Mouse (Mus musculus) olfactory bulb, adult 2 months (tissue): ENCODE results near the gene Hist1h2ag.

Experiments used
- CTCF ChIP-seq: fragments of 200-500 bp; IDR thresholded peaks from 2 replicates; pipeline ENCODE4 v1.5.1; 2012; ENCODE audit warnings: low read depth, mild to moderate bottlenecking, low read length, moderate library complexity; ENCODE audit not compliant: insufficient read depth
- POLR2A ChIP-seq: fragments of 200-500 bp; IDR thresholded peaks from 2 replicates; pipeline ENCODE4 v1.6.1; 2012; ENCODE audit warnings: mild to moderate bottlenecking, low read depth, low read length, moderate library complexity; ENCODE audit not compliant: insufficient read depth

DNA sequence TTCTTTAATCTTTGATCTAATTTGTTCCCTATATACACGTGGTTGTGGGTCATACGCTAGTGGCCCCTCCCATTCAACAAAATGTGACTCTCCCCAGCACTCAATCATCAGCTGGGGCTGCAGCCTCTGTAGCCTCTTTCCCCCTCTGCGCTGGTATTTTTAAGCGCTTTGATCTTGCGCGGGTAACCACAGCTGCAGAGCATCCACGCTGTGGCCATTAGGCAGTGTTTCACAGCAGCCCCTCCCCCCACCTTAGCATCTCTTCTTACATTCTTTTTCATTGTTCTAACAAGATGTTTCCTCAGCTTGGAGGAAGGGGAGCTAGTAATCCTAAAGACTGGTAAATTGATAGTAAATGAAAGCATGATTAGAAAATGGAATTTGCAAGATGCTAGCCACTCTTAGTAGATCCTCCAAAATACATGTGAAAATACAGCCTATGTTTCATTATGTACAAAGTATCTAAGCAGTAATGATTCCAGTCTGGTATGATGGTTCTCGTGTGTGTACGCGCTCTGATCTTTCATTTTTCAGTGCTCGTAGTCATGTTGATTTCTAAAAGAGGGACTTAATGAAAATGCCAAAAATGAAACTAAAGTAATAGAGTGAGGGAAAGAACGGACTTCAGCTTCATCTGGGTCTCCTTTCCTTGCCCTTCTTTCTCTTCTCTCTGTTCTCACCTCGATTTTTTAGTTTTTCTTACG is 7.1 kb upstream of the Hist1h2ag start:
- no peak for TF ChIP-seq POLR2A
- TF ChIP-seq CTCF = no peak
